Mouse (Mus musculus): ENCODE data around the gene Zfp385b.

DNA sequence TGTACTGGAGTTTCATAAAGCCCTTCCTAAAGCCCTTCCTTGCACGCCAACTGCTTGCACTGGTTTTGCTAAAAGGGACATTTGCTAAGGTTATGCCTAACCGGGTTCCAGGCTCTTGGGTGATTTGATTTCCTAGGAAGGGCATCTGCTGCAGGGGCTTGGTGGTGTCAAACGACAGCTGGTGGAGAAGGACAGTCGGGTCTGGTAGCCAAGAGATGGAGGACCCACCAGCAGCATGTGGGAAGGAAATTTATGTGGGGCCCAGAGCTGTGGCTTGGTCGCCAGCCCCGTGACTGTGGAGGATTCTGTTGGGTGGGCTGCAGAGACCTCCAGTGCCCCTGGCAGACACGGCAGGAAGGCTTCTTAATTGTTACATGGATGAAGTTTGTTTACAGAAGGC, 348.7 kb downstream of the Zfp385b start:
- no peak for TF ChIP-seq CTCF (IDR thresholded peaks at IDR 0.05; ENCODE audit: low read depth)
- no peak for TF ChIP-seq EP300 (IDR thresholded peaks at IDR 0.05; ENCODE audit: low read depth)

All from liver, postnatal 0 days (tissue).